Mouse (Mus musculus) liver, embryonic 14.5 days (tissue): ENCODE results near the gene Tinagl1.

ENCODE experiments used
- CTCF ChIP-seq: IDR thresholded peaks from 2 replicates; pipeline ENCODE4 v1.5.1; 2016; ENCODE audit warnings: antibody characterized with exemption, low read depth, control low read depth
- EP300 ChIP-seq: IDR thresholded peaks from 2 replicates; pipeline ENCODE4 v1.6.1; 2016; ENCODE audit warnings: antibody characterized with exemption, low read depth

DNA sequence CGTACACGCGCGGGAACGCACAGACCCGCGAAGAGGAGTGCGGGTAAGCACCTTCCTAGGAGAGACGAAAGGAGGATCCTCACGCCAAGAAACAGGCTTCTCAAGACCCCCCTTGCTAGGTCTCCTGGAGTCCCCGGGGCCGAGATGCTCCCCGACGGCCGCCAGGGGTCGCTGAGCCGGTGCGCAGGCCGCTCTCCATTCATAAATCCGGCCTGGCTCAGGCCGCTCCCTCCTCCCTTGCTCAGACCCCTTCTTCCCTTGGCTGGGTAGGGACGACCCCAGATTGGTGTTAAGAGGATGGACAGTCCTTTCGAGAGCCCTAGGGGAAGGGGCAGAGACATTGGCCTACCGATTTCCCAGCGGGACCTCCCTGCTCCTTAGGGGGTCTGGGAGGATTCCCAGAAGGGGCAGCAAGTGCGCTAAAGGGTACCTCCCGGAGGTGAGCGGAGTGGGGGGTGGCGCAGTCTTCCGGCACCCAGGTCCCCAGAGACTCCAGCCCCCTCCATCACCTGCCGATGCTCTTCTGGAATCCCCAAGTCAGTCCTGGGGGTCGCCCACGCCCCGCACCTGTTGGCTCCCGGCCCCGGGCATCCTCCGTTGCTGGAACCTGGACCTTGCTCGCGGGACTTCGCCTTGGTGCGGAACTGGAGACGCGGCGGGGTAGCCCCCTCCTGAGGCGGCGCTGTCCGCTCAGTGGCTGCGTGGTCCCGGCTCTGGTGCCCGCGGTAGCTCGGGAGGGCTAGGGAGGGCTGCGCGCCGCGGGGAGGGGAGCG is 36.3 kb downstream of the Tinagl1 start:
- TF ChIP-seq CTCF (peak; percentile 89), EP300 (no peak)
